Mouse (Mus musculus): ENCODE results near the gene Olfr486.
"Not testable (repeated sequence)": the region's sequence is repeated elsewhere in the genome, so short reads cannot be mapped to it uniquely, and the experiment has no call there.

- not testable (repeated sequence) for TF ChIP-seq CTCF, EP300 (IDR thresholded peaks at IDR 0.05; ENCODE audit: low read depth)
Measured at GRCm38 (mm10) chr7:108184401-108184800, 11.9 kb upstream of the Olfr486 start.

Data from liver, embryonic 14.5 days (tissue).